Mouse (Mus musculus) right cerebral cortex, adult 18-20 months (tissue): ENCODE measurements around the gene Synrg.

ENCODE experiments used
- DNase-seq: peaks from one replicate; pipeline ENCODE4 v3.0.0; 2022; ENCODE audit warnings: mixed read lengths

The Synrg gene

DNA sequence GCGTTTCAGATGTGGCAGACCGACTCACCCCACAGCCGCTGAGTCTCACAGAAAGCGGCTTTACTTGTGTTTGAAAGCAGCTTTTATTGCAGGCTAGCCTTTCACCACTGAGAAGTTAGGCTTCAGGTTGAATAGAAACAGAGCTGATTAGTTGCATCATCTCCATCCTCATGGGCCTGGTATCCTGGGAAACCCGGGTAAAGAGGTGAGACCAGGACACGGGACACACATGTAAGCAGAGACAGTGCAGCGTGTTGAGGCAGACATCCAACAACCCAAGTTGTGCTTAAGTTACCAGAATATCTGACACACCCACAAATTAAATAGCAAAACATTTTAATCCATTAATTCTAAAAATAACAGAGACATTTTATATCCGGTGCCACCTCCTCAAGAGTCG lies 114.4 kb downstream of the Synrg start:
- DNase-seq, result no peak

DNA sequence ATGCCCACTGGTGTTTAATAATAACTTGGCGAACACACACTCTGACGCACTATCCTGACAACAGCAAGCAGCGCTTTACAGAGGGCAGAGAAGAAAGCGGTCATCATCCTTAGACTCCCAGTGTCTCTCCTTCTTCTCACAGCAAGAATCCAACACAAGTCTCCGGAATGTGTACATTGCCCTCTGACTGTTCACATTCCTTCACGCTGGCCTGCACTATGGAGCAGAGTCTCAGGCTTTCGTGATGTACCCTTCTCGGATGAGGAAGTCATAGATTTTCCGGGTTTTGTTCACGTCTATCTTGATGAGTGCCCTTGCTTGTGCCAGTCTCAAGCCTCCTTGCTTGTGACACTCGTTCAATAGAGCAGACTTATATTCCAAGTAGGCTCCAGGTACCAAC lies 115.1 kb downstream of the Synrg start:
- no peak for DNase-seq

GRCm38 (mm10) chr11:84079887-84080286 lies 115.7 kb downstream of the Synrg start:
- DNase-seq, result no peak

GRCm38 (mm10) chr11:84080327-84080726 lies 116.1 kb downstream of the Synrg start:
- DNase-seq, result no peak

DNA sequence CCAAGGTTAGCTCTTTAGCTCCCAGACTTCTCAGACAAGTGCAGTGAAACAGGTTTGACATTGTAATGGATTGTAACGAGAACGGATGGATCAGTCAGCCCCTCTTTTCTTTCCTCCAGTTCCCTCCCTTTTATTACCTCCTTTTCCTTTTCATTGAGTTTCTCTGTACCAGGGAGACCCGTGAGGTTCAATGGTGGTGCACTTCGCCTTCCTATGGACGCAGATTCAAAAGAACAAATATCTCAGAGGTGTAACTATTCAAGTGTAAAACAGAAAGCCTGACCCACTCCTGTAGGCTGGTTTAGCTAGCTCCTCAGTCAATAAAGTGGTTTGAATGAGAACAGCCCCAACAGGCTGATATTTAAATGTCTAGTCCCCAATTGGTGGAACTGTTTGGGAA lies 117.7 kb downstream of the Synrg start:
- no peak for DNase-seq

DNA sequence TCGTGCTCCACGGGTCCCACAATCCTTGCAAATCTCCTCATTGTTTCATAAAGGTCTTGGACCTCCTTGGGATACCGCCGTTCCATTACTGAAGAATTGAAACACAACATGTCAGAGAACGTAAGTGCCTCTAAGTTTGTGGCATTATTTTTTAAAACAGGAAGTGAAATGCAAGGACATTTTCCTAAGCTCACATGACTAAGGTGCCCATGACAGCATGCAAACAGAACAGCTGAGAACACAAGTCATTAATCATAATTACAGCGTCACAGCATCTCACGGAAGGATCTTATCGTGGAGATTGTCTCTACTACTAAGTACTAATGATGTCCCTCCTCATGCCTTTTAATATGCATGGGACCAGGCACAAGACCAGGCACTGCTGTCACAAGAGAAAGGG lies 126.3 kb downstream of the Synrg start:
- DNase-seq, result no peak
